Mouse (Mus musculus) ovary, adult 2 months (tissue): ENCODE results near the gene Cryga. TPM values are rescaled to one million over a fixed set of nuclear protein-coding genes. Genes with fewer than 3 reads are reported as not detected.

ENCODE experiments used
- polyA plus RNA-seq: library from polyadenylated mRNA; depleted of rRNA; stranded (reverse); fragments of >200 nt; gene quantifications from 2 replicates; pipeline ENCODE4 v1.2.3, GENCODE M21; 2012; rRNA removed

Cryga gene
- 0.52 and 0.77 TPM in 2 replicates for polyA plus RNA-seq

GRCm38 (mm10) chr1:65103273-65103672 is at the start of gene Cryga:
TSS of gene Cryga (minus strand) at chr1:65103373.

DNA sequence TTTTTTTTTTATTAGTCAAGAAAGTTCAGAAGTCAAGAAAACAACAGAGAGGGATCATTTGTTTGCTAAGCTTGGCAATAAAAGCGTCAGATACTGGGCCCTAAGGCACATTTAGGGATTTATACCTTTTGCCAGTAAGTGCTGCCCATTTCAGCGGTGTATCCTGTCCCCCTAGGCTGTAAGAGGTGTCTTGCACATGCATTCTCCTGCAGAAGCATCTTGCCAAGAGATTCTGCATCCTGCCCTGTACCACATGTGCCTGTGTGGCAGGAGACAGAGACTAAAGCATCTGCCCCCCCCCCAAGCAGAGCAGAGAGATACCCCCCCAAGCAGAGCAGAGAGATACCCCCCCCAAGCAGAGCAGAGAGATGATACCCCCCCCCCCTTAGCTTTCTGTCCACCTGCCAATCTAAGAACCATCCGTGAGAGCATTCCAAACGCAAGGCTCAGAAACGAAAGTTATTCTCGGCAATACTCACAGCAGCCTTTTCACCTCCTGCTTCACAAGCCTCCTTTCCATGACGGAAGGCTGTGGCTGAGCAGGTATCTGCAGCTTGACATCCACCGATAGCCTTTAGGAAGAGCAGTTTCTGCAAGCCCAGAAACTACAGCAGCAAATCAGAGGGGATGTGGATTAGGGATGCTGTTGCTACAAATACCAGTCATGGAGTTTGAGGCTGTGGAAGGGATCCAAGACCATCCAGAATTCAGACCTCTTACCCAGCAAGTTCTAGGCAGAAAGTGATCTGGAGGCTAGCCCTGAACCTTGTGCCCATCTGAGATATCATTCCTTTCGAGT is 19.6 kb upstream of the Cryga start, which contains the start of gene D630023F18Rik:
Gene D630023F18Rik, minus strand, starts transcription at position 641 of the 799 bp plus-strand sequence.

DNA sequence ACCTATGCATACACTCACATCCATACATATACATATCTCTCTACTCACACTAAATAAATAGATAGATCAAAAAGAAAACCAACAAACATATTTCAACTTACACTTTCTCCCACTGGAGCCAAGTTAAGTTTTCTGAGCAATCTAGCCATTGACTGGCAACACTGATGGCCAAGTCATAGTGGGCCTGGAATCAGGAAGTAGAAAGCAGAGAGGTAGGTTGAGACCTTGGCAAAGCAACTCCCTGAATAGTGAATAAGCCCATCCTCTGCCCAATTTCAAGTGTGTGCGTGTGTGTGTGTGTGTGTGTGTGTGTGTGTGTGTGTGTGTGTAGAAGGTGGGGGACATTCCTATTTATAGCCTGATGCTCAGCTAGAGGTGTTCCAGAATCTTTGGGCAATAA is 16.3 kb upstream of the Cryga start, which contains the start of gene Gm28845:
Gene Gm28845, minus strand, starts transcription at position 121 of the 400 bp plus-strand sequence.

DNA sequence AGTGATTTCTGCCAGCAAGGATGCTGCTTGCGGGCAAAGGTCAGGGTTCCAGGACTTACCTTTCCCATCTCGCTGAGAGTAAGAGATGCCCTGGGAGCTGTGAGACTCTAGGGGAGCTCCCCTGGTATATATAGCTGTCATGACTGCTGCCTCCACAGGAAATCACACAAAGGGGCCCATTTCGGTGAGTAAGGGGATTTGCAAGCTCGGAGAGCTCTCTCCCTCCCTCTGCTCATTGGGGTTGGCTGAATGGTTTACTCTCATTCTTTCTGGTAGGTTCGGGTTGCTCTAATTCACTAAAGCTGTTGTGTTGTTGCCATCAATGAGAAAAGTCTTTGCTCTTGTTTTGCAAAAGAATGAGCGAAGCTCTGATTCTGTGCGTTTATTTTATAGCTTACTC is 21.0 kb downstream of the Cryga start, which contains the start of gene Crygb:
Gene Crygb, minus strand, starts transcription at position 101 of the 400 bp plus-strand sequence.

DNA sequence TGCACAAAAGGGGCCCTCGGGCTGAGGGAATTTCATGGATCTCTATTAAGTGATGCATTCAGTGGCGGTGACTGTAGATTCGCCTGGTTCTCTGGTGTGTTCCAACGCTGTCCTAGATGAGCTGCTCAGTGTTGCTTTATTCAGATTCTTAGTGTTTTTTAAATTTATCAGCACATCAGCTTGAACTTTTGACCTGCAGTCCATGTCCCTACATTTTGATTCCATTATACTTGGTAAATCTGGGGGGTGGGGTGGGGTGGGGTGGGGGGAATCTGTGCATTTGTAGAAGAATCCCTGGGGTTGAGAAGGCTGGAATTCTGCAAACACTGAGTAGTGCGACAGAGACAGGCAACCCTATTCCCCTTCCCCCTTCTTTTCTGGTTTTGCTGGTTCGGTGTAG is 29.6 kb downstream of the Cryga start, which contains the start of gene Crygc:
Gene Crygc, minus strand, starts transcription at position 101 of the 400 bp plus-strand sequence.

GRCm38 (mm10) chr1:65063352-65063751 is 39.8 kb downstream of the Cryga start, which contains the start of gene Crygd:
TSS of gene Crygd (minus strand) at chr1:65063452.

GRCm38 (mm10) chr1:65050952-65051351 is 52.2 kb downstream of the Cryga start, which contains the start of gene Cryge:
TSS of gene Cryge (minus strand) at chr1:65051149.

Other genes starting within 250 kb of the Cryga start
- gene Plekhm3, start 146.5 kb downstream of the Cryga start, polyA plus RNA-seq, result 5.4 and 6.4 TPM in 2 replicates
- 407 and 604 TPM in 2 replicates for gene Akr1cl, start 70.6 kb downstream of the Cryga start, polyA plus RNA-seq
- 2.8 and 4.8 TPM in 2 replicates for gene Cryge, start 52.2 kb downstream of the Cryga start, polyA plus RNA-seq
- 0.66 TPM in 1 of 2 replicates, not detected in the other for gene Crygd, start 39.9 kb downstream of the Cryga start, polyA plus RNA-seq
- gene Crygc, start 29.7 kb downstream of the Cryga start, polyA plus RNA-seq, result 0.44 TPM in 2 replicates
- 0.79 and 1.2 TPM in 2 replicates for gene Crygb, start 21.1 kb downstream of the Cryga start, polyA plus RNA-seq
- gene Gm28845, start 16.2 kb upstream of the Cryga start, polyA plus RNA-seq, result 0.26 and 0.38 TPM in 2 replicates
- 5.9 and 6.0 TPM in 2 replicates for gene D630023F18Rik, start 19.8 kb upstream of the Cryga start, polyA plus RNA-seq
- gene Idh1, start 83.1 kb upstream of the Cryga start, polyA plus RNA-seq, result 113 and 137 TPM in 2 replicates
- 5.3 and 7.0 TPM in 2 replicates for gene Pikfyve, start 83.3 kb upstream of the Cryga start, polyA plus RNA-seq
- gene Pth2r, start 178.7 kb upstream of the Cryga start, polyA plus RNA-seq, result 0.06 TPM in 1 of 2 replicates, not detected in the other